Mouse (Mus musculus) ES-E14 (cell line): ENCODE measurements around the gene Scube3.

Experiments
- CHD2 ChIP-seq: IDR thresholded peaks from 2 replicates; pipeline ENCODE4 v1.6.1; 2014; ENCODE audit warnings: mild to moderate bottlenecking, low read depth, low read length, inconsistent platforms
- HCFC1 ChIP-seq: IDR thresholded peaks from 2 replicates; pipeline ENCODE4 v1.6.1; 2012; ENCODE audit warnings: low read length, inconsistent platforms, borderline replicate concordance; ENCODE audit not compliant: insufficient read depth
- MAFK ChIP-seq: IDR thresholded peaks from 2 replicates; pipeline ENCODE4 v1.6.1; 2014; ENCODE audit warnings: mild to moderate bottlenecking, low read depth, low read length, inconsistent platforms; ENCODE audit not compliant: insufficient read depth
- ZC3H11A ChIP-seq: IDR thresholded peaks from 2 replicates; pipeline ENCODE4 v1.6.1; 2012; ENCODE audit warnings: low read depth, mild to moderate bottlenecking, inconsistent platforms, low read length, borderline replicate concordance
- ZNF384 ChIP-seq: IDR thresholded peaks from 2 replicates; pipeline ENCODE4 v1.6.1; 2012; ENCODE audit warnings: low read depth, low read length, inconsistent platforms

- TF ChIP-seq MAFK (no peak), ZC3H11A (no peak), HCFC1 (no peak), CHD2 (no peak), ZNF384 (no peak)
Measured at GRCm38 (mm10) chr17:28149734-28150133, 7.8 kb downstream of the Scube3 start.
